Mouse (Mus musculus) erythroblast, embryonic 14.5 days (primary cell): ENCODE measurements around the gene Wdr27.

Experiments
- GATA1 ChIP-seq: IDR thresholded peaks from 2 replicates; pipeline ENCODE4 v1.6.1; 2012; ENCODE audit warnings: low read length, inconsistent platforms, mixed read lengths
- TAL1 ChIP-seq: IDR thresholded peaks from 3 replicates; pipeline ENCODE4 v1.6.1; 2012; ENCODE audit warnings: low read length, inconsistent platforms, mixed read lengths

DNA sequence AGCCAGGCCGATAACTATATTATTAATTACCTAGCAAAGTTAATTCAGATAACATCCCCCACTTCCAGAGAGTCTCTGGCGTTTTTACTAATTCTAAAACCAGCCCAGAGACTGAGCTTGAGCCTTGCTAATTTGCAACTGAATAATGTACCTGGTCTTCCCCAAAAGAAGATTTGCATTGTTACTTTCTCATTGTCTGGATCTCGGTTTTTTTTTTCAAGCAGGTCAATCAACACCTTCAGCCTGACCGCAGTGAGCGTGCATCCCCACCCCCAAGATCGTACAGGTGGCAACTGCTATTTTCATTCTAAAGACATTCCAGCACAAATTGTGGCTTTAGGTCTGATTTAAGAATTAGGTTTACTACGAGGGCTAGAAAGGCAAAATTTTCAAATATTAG lies 136.2 kb downstream of the Wdr27 start:
- TF ChIP-seq GATA1 (no peak), TAL1 (no peak)
